Mouse (Mus musculus) c-Kit-positive CD71-positive TER-119-positive erythroid progenitor cells, embryonic 14.5 days (primary cell): ENCODE measurements around the gene Rerg.
"Not testable (repeated sequence)": the region's sequence is repeated elsewhere in the genome, so short reads cannot be mapped to it uniquely, and the experiment has no call there.

Experiments
- DNase-seq: peaks from one replicate; pipeline ENCODE4 v3.0.0-alpha.2; 2013; ENCODE audit warnings: low spot score

The Rerg gene

DNA sequence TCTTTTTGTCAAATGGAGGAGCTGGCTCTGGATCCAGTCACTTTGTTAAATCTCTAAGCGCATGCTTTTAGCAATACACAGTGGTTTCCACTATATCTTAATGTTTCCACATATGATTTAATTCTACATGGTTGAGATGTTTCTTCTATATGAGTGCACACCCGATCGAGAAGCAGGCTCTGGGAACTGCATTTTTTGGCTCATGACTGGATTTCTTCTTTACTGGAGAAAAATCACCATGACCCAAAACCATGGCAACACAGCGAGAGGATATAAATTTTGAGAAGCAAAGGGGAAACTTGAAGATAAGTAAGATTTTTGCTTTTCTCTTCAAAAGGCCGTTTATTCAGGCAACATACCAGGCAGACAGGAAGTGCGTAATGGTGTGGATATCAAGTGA is 94.1 kb downstream of the Rerg start:
- DNase-seq, result no peak

DNA sequence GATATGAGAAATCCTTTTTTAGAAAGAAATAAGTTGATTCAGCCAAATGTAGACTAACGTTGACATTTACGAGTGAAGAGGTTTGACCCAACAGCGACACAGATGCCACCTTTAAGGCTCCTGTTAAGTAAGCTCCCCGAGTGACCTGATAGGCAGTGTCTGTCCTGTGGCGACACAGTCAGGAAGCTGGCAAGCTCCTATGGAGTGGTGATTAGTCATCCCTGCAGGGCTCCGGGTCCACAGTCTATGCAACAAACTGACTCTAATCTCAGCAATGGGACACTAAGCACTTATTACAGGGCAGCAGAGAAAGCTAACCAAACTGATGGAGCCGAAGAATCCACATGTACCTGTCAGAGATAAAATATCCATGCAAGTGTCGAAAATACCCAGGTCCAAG is 98.0 kb downstream of the Rerg start:
- no peak for DNase-seq

DNA sequence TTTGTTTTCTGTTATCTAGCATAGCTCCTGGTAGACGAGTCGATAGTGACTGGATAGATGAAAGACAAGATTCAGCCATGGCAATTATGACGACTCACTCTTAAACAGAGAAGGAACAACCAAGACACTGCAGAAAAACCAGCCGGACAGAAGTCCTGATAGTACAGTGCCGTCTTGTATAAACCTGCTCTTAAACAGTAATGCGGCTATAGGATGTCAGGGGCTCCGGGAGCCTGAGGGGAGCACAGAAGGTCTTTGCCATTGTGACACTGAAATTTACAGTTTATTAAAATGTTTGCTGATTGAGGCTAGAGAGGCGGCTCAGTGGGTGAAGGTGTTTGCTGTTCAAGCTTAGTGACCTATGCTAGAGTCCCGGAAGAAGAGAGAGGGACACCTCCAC is 98.8 kb downstream of the Rerg start:
- DNase-seq, result no peak

DNA sequence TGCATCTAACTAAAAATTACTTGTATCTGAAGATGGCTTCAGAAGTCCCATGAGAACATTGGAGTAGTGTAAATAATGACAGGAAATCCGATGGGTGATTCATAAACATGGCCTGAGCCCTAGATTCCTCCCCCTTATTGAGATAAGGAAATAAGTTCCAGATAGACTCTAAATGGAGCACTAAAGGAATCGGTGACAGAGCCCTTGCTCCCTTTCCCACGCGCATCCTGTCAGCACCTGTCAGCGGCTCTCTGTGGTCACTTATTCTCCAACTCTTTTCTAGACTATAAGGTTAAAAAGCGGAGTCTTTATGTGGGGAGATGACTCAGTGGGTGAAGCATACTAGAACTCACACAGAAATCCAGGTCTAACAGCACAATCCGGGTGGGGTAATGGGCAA is 104.8 kb downstream of the Rerg start:
- no peak for DNase-seq

DNA sequence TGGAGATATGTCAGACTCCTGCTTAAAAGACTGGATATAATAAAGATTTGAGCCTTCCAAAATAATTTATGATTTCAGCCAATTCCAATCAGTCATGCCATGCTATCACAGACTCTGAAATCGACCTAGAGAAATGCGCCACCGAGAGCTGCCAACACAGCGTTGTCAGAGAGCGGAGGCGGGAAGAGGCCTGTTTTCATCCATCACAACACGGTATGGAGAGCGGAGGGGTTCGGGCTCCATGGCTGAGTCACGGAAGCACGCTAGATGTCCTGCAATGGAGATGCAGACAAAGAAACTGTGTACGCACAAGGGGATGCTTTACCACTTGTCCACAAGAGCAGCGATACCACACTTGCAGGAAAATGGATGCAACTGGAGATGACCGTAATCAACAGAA is 105.5 kb downstream of the Rerg start:
- DNase-seq, result no peak

DNA sequence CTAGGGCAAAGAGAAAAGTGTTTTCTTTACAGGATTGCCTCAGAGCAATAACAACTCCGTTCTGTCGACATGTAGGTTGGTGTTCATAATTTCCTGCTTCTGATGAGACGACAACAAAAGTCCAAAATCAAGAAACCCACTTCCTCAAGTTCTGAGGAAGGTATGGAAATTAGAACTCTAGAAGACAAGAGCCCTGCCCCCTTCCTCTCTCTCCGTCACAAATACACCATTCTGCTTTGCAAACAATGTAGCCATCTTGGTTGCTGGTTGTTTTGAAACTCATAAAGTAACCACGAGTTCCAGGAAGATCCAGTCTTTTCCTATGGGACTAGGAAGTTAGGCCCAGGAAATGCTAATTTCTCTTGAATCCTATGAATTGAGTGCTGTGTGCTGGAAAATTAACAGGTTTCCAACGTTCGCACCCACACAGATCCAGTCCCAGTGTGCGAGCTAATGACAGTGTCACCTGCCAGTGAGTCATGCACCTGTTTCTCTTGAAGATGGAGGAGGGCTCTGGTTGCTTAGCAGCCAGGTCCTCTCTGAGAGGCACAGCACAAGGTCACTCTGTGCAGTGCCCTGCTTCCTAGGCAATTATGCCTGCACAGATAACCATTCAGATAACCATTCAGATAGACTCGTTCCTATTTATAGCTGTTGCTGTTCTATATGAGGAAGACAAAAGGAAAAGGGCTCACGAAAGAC is 106.9 kb downstream of the Rerg start:
- DNase-seq, result no peak

DNA sequence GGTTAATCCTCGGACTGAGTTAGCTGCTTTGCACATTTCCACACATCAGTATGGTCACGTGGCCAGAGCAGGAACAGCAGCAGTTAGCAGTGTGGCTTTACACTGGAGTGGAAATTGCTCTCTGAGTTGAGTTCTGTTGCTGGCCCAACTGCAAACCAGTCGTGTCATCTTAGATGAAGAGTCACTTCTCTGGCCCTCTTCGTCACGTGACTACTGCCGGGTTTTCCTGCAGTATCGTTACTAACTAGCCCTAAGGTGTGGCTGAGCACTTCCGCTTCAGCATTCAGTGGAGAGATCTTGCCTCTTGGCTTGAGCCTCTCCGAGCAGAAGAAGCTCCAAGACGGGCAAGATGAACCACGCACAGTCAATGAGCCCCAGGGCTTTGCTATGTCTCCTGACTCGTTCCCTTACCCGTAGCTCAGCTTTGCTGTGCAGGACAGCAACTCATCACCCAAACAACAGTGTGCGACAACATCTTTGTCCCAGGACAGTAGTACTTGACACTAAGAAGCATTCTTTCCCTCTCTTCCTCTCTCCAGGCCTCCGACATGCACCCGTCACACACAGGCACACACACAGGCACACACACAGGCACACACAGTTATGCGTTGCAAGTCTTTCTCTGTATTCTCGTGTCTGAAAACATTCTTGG is 108.3 kb downstream of the Rerg start:
- DNase-seq, result no peak

DNA sequence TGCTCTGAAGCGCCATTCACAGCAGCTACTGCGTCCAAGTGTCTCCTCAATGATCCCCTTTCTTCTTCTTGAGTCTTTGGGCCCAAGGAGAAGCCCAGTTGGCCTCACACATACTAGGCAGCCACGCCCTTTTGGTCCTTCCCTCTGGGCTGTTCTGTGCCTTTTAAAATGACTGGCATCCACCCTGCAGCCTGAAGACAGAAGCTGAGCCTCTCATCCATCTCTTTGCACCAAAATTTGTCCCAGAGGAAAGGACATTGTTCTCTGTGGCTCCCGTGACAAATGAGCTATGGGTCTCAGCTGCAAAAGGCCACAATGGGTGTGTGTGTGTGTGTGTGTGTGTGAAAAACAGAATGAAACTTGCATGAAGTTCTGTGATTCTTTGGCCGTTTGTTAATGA is 109.7 kb downstream of the Rerg start:
- no peak for DNase-seq

DNA sequence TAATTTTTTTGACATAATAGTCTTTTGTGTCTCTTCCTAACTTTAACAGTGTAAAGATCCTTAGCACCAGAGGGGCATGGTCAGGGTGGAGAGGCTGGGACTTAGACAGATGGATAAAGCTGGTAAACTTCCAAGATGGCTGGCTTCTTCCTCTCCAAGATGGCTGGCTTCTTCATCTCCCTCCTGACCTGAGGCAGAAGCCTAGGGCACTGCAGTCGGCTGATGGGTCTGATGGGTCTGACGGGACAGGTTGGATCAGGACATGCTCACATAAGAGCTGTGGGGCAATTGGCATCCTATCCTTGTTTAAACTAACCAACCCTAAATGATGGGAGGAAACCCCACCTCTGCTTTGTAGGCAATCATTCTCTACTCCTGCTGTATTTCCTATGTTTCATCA is 112.0 kb downstream of the Rerg start:
- DNase-seq, result no peak

DNA sequence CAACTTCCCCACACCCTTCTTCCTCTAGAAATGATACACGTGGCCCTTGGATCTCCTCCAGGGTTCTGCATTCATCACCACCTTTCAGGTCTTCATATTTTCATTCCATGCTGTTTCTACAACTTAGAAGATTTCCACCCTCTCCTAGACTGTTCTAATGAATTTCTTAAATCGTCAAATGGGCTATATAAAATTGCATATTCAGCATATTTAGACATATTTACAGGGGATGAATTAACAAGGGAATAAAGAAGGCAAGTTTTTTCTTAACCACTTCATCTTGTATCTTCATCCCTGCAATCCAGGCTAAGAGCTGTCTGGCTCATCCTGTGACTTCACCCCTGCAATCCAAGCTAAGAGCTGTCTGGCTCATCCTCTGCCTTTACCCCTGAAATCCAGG is 116.2 kb downstream of the Rerg start:
- DNase-seq, result no peak

DNA sequence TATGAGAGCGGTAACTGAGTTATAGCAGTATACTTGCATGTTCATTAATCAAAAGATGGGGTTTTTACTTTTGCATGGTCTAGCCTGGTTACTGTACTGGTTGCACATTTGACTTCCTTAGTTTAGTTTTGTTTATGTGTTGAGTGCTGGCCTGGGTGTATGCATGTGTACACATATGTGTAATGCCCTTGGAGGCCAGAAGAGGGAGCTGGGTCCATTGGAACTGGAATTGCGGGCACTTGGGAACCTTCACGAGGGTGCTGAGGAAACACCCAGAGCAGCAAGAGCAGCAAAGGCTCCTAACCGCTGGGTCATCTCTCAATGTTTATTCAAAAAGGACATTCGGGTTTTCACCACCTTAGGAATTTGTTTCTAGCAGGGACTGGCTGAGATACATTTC is 116.8 kb downstream of the Rerg start:
- no peak for DNase-seq

DNA sequence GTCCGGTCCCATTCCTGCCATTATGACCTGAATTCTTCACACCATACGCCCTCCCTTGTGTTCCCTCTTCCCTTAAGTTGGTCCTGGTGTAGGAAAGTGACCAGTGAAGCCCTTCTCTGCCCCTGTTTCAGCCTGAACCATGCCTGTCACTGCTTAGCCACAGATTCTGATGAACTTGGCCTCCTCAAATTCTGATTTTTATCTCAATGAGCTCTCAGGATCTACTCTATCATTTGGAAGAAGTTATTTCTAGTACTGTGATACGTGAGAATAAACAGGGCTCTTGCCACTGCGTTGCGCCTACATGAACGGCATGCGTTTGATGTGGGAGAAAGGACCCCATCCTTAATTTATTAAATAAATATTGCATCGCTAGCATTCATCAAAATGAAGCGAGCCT is 117.3 kb downstream of the Rerg start:
- no peak for DNase-seq

DNA sequence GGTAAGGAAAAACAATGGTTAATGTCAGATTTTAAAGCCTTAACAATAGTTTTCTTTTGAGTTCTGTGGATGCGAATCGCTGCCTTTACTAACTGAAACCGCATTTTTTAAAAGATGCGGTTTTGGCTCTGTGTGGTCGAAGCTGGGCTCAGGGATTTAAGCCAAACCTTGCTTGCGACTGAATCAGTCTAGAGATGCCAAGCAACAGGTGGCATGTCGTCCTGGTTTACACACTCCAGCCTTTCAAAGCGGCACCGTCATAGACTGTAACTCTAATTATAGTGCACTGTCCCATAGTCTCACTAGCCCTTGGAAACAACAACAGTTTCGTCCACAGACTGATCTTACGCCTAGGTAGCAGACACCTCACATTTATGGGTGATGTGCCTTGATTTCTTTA is 123.3 kb downstream of the Rerg start:
- no peak for DNase-seq

DNA sequence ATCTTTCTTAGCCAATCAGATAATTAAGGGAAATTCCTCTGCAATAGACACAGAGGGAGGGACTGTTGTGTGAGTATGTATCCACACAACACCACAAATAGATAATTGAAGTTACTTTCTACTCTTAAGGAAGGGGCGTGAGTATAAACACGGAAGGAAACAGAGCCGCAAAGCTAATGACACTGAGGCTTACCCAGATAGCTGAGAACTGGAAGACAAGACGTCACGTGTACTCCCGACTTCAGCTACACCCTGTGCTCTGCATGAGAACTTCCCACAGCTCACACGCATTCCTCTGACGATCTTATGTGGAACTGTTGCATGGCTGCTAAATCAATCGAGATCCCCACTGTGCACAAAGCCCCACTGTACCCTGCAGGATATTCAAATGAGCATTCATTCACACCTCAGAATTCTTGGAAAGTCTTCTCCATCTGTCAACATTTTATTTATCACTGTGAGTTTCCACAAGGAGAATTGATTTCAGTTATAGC is 125.2 kb downstream of the Rerg start:
- DNase-seq, result no peak

DNA sequence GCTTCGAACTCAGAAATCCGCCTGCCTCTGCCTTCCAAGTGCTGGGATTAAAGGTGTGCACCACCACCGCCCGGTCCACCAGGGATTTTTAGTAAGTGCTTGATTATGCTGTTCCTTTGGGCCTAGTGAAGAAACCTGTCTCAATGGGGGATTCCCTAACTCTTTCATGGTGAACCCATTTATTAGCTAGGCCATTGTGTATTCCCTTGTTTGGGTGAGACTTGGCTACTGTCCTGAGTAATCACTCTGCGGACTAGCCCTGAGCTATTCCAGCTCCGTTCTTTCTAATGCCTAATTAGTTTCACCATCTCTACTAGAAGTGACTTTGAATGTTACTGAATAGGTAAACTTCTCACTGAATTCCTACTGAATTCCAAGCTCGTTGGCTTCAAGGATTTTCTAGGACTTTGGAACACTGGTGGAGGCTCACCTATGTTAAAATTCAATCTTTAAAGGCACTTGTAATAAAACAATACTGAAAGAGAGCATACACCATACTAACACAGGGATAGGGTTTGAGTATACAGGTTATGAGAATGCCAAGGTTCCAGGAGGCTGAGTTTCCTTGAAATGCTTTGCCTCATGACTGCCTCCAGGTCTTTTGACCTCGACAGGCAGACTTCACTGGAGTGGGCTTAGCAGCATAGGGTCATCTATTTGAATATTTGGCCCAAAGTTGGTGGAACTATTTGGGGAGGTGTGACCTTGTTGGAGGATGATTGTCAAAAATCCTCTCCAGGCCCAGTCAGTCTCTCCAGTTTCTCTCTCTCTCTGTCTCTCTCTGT is 134.5 kb downstream of the Rerg start:
- DNase-seq, result not testable (repeated sequence)

DNA sequence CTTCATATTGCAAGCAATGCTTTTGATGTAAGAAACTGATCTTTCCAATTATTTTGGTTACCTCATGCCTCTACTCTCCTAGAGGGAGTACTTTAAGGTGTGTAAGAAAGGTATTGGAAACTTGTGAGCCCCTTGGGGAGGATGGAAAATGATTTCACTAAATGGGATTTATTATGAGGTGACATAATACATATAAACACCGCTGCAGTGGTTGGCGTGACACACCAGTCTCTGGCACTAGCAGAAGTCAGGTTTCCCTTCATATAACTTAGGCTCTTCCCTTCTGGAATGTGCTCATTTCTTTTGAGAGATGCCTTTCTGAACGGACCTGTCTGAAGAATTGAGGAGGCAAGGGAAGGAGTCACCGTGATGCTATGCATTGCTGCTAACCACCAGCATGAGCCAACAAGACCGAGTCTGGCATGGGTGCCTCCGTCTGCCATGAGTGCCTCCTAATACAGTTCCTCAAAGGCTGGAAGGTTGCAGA is 139.6 kb downstream of the Rerg start:
- no peak for DNase-seq

DNA sequence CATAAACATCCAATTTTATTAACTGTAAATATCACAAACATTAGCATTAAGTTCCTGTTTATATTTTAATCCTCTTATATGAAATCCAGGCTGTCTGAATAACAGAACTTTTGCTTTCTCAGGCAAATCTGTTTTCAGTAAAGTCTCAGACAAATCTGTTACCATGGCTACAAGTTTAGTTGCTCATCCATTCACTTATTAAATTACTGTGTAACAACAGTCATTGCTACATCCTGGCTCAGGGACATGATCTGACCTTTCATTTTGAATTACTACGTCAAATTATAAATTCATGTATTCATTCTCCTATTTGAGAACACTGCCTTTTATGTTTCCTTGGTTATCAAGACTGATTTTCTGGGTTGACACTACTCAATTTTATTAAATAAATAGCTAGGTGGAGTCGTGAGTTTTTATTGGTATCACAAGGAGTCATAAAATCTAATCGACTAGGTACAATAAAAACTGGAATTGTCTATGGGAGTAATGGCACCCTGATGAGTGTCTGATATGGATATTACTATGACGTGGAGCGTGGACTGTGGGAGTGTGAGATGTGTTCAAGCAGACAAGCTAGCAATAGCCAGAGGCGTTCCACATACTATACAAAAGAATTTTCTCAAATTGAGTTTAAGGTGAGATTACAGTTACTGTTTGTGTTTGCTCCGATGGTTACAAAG is 140.2 kb downstream of the Rerg start:
- DNase-seq, result no peak

DNA sequence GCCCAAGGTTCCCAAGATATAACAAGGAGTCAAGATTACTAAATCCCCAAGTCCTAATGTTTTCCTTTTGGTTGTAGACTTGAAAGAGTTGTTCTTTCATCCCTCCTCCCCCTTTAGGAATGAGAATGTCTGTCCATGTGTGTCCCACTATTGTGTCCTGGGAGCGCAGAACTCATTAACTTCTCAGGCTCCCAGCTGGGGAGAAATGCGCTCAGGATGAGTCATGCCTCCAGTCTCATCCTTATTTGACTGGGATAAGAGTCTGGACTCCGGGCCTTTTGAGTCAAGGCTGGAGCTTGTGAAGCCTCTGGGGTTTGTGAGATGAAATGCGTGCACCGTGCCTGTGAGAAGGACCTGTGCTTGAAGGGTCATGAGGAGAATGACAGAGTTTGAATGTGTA is 144.8 kb downstream of the Rerg start:
- DNase-seq, result no peak

DNA sequence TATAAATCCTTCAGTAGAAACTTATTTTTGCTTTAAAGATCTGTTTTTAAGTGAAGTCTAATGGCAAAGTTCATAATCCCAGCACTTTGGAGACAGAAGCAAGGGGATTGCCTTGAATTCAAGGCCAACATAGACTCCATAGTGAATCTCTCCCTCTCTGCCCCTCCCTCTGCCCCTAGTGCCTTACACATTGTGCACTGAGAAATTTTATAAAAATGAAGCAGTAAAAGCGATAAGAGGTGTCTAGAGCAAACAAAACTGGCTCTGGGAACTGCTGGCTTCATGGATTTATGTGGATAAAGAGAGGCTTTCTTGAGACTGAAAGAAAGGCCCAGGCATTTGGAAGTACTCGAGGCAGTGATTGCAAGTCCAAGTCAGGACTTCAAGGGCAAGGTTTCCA is 145.8 kb downstream of the Rerg start:
- no peak for DNase-seq

DNA sequence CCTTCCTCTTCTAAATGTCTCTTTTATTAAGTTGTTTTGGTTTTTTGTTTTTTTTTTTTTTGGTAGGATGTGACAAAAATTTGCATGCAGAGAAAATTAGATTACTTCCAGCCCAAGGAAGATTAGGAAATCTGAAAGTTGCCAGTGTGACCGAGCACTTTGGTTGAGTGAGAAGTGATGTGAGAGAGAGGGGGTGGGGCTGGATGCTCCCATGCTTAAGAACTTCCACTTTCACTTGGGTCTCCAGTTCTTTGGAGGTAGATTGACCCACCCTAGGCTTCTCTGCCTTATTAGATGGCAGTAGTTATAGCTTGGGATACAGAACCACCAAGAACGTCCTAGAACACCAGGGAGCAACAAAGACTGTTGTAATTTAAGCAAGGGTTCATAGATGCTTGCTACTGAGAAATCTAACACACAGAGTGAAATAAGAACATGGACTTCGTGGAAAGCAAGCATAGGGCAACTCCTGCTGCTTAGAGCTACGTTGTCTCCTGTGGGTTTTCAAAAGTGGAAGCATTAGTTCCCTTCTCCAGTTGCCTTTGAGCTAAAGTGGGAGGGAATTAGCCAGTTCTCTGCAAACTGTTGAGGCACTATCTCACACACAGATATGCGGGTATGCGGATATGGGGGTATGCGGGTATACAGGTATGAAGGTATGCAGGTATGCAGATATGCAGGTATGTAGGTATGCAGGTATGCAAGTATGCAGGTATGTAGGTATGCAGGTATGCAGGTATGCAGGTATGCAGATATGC is 152.9 kb downstream of the Rerg start:
- no peak for DNase-seq

DNA sequence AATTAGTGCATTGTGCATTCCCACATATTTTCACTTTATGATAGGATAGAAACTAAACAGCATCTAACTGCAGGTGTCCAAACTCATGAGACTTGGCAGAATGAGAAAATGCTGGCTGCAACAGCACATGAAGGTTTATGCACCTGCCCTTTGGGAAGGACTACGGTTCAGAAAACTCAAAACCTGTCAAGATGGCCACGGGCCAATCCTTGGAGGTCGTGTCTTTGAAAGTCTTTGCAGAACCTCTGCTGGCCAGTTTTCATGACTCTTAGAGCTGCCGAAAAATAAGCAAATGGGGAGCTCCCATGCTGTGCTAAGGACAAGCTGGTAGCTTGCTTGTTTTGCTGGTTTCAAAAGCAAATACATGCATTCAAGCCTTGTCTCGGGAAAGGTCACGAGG is 156.0 kb downstream of the Rerg start:
- DNase-seq, result no peak

DNA sequence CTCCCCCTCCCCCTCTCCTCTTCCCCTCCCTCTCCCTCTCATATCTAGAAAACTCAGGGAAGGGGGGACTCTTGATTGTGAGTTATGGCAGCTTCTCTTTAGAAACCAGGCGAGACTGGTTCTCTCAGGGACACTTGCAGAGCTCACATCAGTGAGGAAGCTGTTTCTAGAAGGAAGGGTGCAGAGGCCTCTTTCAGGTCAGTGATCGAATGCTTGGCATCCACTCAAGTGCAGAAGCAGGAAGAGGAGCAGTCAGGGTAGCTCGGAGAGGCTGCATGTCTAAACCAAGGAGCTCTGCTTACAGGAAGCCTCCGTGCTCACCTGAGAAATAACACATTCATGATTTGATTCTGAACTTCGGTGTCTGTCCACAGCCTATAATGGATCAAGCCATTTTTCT is 159.1 kb downstream of the Rerg start:
- no peak for DNase-seq
